Mouse (Mus musculus): ENCODE results near the gene Gm11985.
"Not testable (repeated sequence)": the region's sequence is repeated elsewhere in the genome, so short reads cannot be mapped to it uniquely, and the experiment has no call there.

Gm11985 gene

GRCm38 (mm10) chr11:7188469-7188868 is at the start of gene Gm11985:
Gene Gm11985 (minus strand): TSS chr11:7188569.
- no peak for DNase-seq (ENCODE audit: low read depth, low spot score)

GRCm38 (mm10) chr11:7237712-7238111 is 49.3 kb upstream of the Gm11985 start:
- no peak for DNase-seq (ENCODE audit: low read depth, low spot score)

DNA sequence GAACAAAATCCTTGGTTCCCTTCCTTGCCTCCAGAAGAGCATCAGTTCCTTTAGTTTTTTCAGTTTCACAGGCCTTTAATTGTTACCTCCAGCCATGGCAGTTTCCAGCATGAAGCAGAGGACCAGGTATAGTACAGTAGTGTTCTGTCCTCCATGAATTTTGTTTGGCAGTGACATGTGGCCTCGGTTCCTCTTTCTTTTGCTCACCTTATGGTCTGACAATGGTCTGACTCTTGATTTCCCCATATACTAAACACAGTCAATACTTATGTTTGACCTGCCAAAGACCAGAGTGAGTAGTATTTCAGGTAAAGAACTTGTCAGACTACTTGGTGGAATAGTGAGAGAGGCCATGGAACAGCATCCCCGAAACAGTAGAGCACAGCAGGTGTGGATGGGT is 48.4 kb upstream of the Gm11985 start:
- DNase-seq (ENCODE audit: low read depth, low spot score), result no peak

GRCm38 (mm10) chr11:7234981-7235609 is 46.7 kb upstream of the Gm11985 start:
- DNase-seq (ENCODE audit: low read depth, low spot score), result no peak

DNA sequence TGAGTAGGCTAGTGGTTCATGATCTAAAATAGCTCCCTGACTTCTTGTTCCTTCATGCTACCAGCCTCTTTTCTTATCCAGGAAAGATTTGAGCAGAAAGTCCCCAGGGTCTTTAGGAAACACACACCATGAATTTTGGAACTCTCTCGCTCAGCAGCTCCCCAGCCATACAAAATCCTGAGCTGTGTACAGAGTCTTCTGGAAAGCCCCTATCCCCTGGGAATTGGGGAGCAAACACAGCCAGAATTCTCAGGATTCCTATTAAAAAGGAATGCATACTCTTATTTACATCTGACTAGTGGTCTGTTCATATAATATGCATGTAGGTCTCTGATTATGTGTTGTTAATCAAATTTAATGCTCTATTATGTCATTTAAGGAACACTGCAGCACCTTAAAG is 46.1 kb upstream of the Gm11985 start:
- no peak for DNase-seq (ENCODE audit: low read depth, low spot score)

DNA sequence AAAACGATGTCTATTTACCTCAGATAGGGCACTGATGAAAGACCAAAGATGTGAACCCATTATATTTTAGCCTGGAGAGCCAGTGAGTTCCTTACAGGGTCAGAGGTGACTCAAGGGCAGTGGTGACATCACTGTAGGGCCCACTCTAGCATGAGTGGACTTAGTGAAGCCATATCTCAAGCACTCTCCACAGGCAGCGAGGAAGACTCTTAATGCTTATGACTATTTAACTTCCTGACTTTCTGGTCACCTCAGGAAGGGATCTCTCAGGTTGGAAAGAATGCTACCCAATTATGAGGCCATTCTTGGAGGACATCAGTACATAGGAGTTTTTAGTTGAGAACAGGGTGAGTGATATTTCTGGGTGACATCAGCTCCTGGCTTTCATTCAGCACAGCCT is 45.0 kb upstream of the Gm11985 start:
- DNase-seq (ENCODE audit: low read depth, low spot score), result no peak

DNA sequence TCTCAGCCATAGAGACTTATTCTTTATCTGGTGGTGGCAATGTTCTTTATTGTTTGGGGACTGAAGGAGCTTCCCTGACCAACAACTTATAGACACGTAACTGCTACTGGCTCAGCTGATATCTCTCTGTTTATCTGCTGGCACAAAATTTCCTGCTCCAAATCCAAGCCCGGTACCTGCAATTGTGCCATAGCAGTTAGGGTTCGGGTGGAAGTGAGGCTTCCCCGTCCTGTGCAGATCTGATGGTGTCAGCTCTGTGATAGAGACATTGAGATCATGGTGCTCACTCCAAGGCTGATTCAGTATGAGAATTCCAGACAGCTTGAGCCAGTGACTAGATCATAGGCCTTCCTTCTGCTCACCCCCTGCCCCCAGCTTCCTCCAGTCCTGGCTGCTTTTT is 43.6 kb upstream of the Gm11985 start:
- no peak for DNase-seq (ENCODE audit: low read depth, low spot score)

DNA sequence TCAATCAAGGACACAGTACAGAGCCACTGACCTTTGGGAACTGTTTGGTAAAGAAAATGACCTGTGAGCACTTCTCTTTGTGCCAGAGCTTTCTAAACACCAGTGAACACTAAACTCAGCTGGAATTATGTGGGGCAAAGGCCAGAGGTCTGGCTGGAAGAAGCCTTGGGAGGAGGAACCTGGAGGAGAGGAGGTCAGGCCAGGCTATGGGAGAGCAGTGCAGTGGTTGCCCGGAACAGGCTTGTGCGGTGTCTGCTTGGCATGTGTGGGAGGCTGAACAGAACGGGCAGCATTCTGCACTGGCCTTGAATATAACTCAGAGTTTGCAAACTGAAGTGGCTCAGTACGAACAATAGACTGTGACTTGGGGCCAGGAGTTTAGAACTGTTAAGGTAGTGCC is 41.6 kb upstream of the Gm11985 start:
- DNase-seq (ENCODE audit: low read depth, low spot score), result no peak

DNA sequence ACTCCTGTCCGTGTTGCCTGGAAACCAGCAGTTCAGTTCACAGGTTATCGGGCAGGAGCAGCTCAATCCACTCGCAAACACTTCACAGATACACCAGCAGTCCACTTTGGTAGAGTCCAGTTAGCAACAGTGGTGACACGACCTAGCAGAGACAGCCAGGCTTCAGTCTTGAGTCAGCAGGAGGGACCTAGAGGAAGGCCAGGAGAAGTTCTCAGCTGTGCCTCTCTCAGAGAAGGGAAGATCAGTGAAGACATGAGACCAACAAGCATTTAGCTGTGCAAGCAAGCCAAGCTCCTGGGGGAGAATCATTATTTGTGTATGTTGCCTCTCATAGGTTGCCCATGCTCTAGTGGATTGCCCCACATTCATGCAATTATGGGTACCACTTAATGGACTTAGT is 39.7 kb upstream of the Gm11985 start:
- DNase-seq (ENCODE audit: low read depth, low spot score), result no peak

GRCm38 (mm10) chr11:7226810-7227550 is 38.6 kb upstream of the Gm11985 start:
- no peak for DNase-seq (ENCODE audit: low read depth, low spot score)

DNA sequence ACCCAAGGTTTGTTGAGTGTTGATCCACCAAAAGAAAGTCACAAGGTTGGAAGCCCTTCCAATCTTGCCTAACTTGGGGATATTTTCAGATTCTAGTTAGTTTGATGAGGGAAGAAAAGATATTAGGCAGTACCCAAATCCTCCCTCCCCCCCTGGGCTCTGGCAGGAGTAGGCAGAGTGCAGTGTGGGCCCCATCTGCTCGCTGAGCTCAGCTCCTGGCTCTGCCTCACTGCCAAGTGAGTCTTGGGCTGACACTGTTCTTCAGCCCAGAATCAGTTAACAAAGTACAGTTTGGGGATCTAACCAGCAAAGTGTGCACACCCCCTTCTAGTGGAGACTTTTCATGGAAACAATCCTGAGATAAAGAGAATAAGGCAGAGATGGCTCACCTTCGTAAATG is 37.8 kb upstream of the Gm11985 start:
- DNase-seq (ENCODE audit: low read depth, low spot score), result no peak

GRCm38 (mm10) chr11:7221826-7222225 is 33.5 kb upstream of the Gm11985 start:
- not testable (repeated sequence) for DNase-seq (ENCODE audit: low read depth, low spot score)

DNA sequence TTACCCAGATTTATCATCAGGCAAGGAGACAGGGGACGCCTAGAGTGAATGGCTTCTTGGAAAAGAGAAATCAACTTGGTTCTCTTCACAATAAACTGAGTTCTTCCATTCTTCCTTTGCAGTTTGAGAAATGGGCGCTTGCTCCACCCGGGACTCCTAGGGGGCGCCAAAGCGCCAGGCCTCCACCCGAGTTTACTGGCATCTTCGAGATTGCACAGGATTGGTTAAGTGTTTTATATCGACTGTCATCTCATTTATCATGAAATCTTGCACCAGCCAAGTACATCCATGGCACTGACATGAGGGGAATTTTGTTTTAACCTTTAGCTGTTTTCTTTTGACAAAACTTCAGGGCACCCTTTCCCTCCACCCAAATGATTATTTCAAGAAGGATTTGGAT is 27.3 kb upstream of the Gm11985 start:
- DNase-seq (ENCODE audit: low read depth, low spot score), result peak; percentile 75

DNA sequence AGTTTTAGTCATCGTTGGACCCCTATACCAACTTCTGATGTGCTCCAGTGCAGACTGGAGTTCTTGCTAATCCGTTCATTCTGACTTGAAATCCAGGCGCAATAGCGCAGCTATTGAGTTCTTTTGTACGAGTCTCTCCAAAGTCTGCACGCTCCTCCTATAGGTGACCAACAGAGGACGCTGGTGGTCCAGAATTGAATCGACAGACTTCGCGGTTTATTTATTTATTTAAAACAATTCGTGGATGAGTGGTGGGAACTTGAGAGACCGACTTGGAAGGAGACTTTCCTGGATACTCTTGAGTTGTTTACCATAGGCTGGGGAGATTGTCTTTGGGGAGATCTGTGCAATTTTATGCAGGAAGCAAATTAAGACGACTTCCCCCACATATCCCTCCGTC is 26.4 kb upstream of the Gm11985 start:
- peak; percentile 85 for DNase-seq (ENCODE audit: low read depth, low spot score)

DNA sequence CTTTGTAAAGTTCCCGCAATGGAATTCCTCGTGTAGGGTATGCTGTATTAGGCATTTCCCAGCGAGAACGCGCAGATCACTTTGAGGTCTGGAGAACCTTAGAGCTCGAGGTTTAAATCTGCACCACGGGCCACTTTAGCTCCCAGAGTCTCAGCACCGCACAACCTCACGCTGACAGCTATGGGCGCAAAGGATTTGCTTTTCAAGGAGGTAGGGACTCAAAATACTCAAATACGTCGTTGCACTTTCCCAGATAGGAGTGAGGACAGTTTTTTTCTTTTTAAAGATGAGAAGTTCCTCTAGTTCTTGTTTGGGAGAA is 25.9 kb upstream of the Gm11985 start:
- no peak for DNase-seq (ENCODE audit: low read depth, low spot score)

DNA sequence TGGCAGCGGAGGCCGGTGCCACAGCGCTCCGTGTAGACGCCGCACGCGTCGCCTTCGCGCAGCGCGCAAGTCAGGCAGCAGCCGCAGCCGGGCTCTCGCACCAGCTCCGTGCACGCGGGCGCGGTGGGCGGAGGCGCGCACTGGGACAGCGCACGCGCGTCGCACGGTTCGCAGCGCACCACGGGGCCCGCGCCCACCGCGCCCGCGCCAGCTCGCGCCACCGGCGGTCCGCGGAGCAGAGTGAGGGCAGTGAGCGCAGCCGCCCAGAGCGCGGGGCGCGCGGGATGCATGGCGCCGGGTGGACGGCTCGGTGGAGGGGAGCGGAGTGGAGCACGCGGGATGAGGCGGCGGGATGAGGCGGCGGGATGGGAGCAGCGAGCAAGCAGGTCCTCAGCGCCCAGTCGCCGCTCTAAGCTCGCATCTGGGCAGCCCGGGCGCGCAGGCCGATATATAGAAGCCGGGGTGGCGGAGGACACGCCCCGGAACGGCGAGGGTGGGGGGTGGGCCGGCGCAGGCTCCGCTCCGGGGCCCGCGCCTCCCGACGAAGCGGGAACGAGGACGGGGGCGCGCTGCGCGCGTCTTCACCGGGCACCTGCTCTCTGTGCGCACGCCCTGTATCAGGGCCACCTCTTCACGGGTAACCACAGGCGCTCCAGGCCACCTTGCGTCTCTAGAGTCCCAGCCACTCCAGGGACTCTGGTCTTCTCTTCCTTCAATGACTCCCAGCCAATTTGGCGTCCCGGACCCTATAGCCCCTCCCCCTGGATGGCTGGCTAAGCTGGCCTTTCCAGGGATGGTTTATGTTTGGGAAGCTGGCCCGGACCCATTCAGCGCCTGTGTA is 25.4 kb upstream of the Gm11985 start, which contains the start of gene Igfbp3:
TSS of gene Igfbp3 (minus strand) at position 423 of the 841 bp plus-strand sequence.
- DNase-seq (ENCODE audit: low read depth, low spot score), result peak; percentile 73

- no peak for DNase-seq (ENCODE audit: low read depth, low spot score)
Observed at GRCm38 (mm10) chr11:7213161-7213500, 24.8 kb upstream of the Gm11985 start.

DNA sequence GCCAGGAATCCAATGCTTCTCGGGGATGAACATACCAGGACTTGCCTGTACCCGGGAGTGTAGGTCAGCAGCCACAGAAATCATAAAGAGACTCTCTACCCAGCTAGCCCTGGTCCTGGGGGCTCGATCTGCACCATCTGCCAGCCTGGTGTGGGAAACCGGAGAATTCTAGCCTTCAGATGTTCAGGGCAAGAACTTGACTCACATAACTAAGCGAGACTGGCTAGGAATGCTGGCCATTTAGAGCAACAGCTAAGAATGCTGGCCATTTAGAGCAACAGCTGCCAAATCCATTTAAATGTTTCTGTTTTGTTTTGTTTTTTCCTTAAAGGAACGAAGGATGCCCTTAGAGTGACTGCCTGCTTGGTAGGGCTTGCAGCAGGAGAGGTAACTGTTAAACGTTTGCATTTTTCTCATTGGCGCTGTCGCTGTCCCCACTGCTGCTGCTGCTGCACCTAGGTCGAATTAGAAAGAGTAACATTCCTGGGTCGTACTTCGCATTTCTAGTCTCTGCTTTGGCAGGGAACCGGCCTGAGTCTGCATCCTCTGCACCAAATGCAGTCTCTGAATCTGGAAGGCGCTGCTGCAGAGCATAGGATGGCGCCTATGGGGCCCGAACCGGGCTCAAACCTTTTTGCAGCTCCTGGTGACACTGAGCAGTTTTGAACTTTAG is 23.9 kb upstream of the Gm11985 start:
- DNase-seq (ENCODE audit: low read depth, low spot score), result peak; percentile 66

DNA sequence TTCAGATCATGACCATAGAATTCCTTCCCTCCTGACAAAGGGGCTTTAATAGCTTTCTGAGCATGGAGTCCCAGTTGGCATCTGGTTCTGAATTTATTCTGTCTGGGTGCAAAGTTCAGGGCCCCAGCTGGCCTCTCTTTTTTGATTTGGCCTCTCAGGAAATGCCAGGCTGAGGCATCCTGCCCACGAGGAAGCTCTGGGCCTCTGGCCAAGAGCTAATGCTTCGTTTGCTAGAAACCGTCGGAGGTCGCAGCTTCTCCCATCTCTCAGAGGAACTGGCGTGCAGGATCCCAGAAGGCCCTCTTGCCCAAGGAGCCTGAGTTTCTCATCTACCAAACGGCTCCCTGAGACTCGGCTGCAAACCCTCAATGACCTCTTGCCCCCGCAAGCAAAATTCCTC is 22.8 kb upstream of the Gm11985 start:
- peak; percentile 58 for DNase-seq (ENCODE audit: low read depth, low spot score)

DNA sequence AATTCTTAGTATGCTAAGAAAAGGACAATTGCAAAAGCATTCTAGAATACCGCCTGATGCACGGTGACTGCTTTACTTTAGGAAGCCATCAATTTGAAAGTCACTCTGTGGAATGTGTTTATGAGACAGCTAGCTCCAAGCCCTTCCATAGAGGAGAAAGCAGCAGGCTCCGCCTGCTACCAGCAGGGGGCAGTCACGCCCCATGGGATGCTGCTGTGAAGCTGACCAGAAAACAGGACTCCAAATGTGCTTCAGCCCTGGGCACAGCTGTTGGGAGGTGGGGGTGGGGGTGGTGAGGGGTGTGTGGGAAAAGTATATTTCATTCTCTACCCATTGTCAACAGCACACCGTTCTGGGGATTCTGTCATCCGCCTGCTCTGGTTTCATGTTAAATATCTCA is 22.0 kb upstream of the Gm11985 start:
- peak; percentile 94 for DNase-seq (ENCODE audit: low read depth, low spot score)

GRCm38 (mm10) chr11:7203846-7204245 is 15.5 kb upstream of the Gm11985 start:
- DNase-seq (ENCODE audit: low read depth, low spot score), result no peak

DNA sequence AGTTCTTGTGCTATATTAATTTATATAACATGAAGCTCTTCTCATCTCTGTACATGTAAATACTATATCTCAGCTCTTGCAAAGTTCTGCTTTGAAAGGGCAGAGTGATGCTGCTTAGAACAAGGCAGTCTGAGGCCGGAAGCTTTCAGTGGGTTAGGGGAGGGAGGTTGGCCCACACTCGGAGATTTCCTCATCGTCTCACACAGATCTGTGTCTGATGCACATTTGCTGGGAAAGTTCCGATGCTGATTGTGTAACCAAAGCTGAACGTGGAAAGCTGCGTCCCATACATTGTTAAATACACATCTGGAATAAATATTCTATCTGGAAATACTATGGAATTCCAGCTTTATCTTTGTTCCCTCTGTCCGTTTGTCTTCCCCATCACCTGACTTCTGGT is 13.8 kb upstream of the Gm11985 start:
- no peak for DNase-seq (ENCODE audit: low read depth, low spot score)

Measured in mesoderm, embryonic 11.5 days (tissue).